8 mouse cellular contexts compared by ENCODE assay signal in the genomic region with DNA sequence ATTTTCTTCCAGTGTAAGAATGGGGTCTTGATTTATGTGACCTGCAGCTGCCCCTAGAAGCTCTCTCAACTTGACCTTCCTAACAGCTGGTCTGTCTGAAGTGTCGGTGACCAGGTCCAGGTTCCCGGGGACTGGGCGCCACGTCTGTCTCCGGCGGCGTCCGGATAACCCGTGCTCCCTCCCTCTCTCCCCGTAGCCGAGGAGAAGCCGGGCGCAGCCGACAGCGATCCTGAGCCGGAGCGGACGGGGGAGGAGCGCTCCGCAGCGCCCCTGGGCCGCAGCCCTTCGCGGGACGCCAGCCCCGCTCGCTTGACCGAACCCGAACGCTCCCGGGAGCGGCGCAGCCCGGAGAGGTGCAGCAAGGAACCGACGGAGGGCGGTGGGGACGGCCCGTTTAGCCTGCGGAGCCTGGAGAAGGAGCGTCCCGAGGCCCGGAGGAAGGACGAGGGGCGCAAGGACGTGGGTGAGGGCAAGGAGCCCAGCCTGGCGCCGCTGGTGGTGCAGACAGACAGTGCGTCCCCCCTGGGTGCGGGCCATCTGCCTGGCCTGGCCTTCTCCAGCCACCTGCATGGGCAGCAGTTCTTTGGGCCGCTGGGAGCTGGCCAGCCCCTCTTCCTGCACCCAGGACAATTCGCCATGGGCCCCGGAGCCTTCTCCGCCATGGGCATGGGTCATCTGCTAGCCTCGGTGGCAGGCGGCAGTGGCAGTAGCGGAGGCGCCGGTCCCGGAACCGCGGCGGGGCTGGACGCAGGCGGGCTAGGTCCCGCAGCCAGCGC. TPM values are rescaled to one million over a fixed set of nuclear protein-coding genes. Genes with fewer than 3 reads are reported as not detected.
DNase-seq lines count a peak whose midpoint lies in the region; ATAC-seq lines count a peak whose summit lies in the region.

No protein-coding gene starts in this region.

- WGBS in hindbrain, embryonic 14.5 days = under 1% methylated on average over 66 of the region's 67 CpGs
- WGBS in midbrain, embryonic 11.5 days = under 1% methylated on average over 65 of the region's 67 CpGs

- no peaks in the 10 kb centered on the region for H3K9me3 ChIP-seq in hindbrain, embryonic 14.5 days (ENCODE audit: control insufficient read depth, low read length)
- no peaks in the 10 kb centered on the region for H3K9me3 ChIP-seq in midbrain, embryonic 11.5 days (ENCODE audit: control insufficient read depth, low read length)

- peak overlapping the region; percentile 31; the same call in 1 of the 2 replicates for H3K9ac ChIP-seq in hindbrain, embryonic 14.5 days
- 0 out of 2 replicates have a peak overlapping the region, but pooled peaks have one; percentile 7 for H3K9ac ChIP-seq in midbrain, embryonic 11.5 days (ENCODE audit: low read length)

- H3K4me1 ChIP-seq in hindbrain, embryonic 14.5 days (replicated peaks; ENCODE audit: control insufficient read depth, insufficient read depth, low read length) = peaks cover 6% of the 10 kb centered on the region
- peaks cover 13% of the 10 kb centered on the region for H3K4me1 ChIP-seq in midbrain, embryonic 11.5 days (ENCODE audit: control insufficient read depth, insufficient read depth, low read length)

- no peak overlapping the region for H3K27ac ChIP-seq in hindbrain, embryonic 14.5 days
- H3K27ac ChIP-seq in midbrain, embryonic 11.5 days (ENCODE audit: low read depth, low read length) = no peak overlapping the region

- peak overlapping the region; percentile 15 for H3K4me3 ChIP-seq in hindbrain, embryonic 14.5 days (replicated peaks; ENCODE audit: low read length)
- H3K4me3 ChIP-seq in midbrain, embryonic 11.5 days (ENCODE audit: low read depth, low read length) = peak overlapping the region; percentile 9; the same call in 1 of the 2 replicates

- H3K4me2 ChIP-seq in hindbrain, embryonic 14.5 days (replicated peaks) = peak overlapping the region; percentile 33
- peak overlapping the region; percentile 7; the same call in 1 of the 2 replicates for H3K4me2 ChIP-seq in midbrain, embryonic 11.5 days

- peaks cover 92% of the 10 kb centered on the region for H3K27me3 ChIP-seq in hindbrain, embryonic 14.5 days (ENCODE audit: control insufficient read depth, insufficient read depth, low read length)
- peaks cover 100% of the 10 kb centered on the region for H3K27me3 ChIP-seq in midbrain, embryonic 11.5 days (ENCODE audit: control insufficient read depth, insufficient read depth, low read length)

- no peak for ATAC-seq in hindbrain, embryonic 14.5 days (ENCODE audit: low FRiP score)
- no peak for ATAC-seq in midbrain, embryonic 11.5 days (ENCODE audit: low FRiP score)

- no peaks in the 10 kb centered on the region for H3K36me3 ChIP-seq in hindbrain, embryonic 14.5 days (replicated peaks; ENCODE audit: control insufficient read depth, insufficient read depth)
- no peaks in the 10 kb centered on the region for H3K36me3 ChIP-seq in midbrain, embryonic 11.5 days (ENCODE audit: control insufficient read depth, insufficient read depth, low read length)

- DNase-seq in kidney, adult 18-20 months = peak; percentile 50
- DNase-seq in kidney, adult 9 months = no peak
- peak; percentile 67 for DNase-seq in embryo, embryonic 9.5 days (ENCODE audit: extremely low spot score)
- DNase-seq in hindbrain, embryonic 14.5 days (ENCODE audit: low spot score) = no peak
- peak; percentile 98 for DNase-seq in midbrain, embryonic 11.5 days (ENCODE audit: low spot score, missing footprints)
- DNase-seq in thymus, postnatal 36 days = no peak
- no peak for DNase-seq in urinary bladder, postnatal 14 days (ENCODE audit: low spot score)
- DNase-seq in testis, postnatal 10 days (ENCODE audit: low spot score) = no peak

RNA-seq across cellular contexts. Expression of gene Tbx2, which starts 5.5 kb away (rescaled TPM):
- 2.3 and 2.8 TPM in 2 replicates for polyA plus RNA-seq in hindbrain, embryonic 14.5 days (2014; fragmentation: Nextera tagmentation; extraction: Ambion mirVana)
- 0.32 and 0.79 TPM in 2 replicates for polyA plus RNA-seq in midbrain, embryonic 11.5 days (2014; fragmentation: Nextera tagmentation; extraction: Ambion mirVana)

RNA-seq across cellular contexts. Expression of gene Gm11444, which starts 12.3 kb away (rescaled TPM):
- polyA plus RNA-seq in hindbrain, embryonic 14.5 days (2014; fragmentation: Nextera tagmentation; extraction: Ambion mirVana) = not detected in 2 replicates
- polyA plus RNA-seq in midbrain, embryonic 11.5 days (2014; fragmentation: Nextera tagmentation; extraction: Ambion mirVana) = not detected in 2 replicates

RNA-seq across cellular contexts. Expression of gene Tbx4, which starts 48.4 kb away (rescaled TPM):
- 0.23 and 0.25 TPM in 2 replicates for polyA plus RNA-seq in hindbrain, embryonic 14.5 days (2014; fragmentation: Nextera tagmentation; extraction: Ambion mirVana)
- polyA plus RNA-seq in midbrain, embryonic 11.5 days (2014; fragmentation: Nextera tagmentation; extraction: Ambion mirVana) = 0.04 and 0.19 TPM in 2 replicates

Comparison
In these comparisons a context has a peak if more than half of its experiments do, and no peak if none do; other contexts are left out.
1. DNase-seq: peak in kidney, adult 18-20 months (single experiment), embryo, embryonic 9.5 days (single experiment) and midbrain, embryonic 11.5 days (single experiment); none in kidney, adult 9 months (single experiment), hindbrain, embryonic 14.5 days (single experiment), thymus, postnatal 36 days (0 of 2), urinary bladder, postnatal 14 days (single experiment) and testis, postnatal 10 days (single experiment).